Mouse (Mus musculus) E14TG2a.4 (cell line): Measurements from ENCODE around the gene Amer1.
A peak's percentile ranks its signal among the peaks of the same experiment; 100 is the strongest.

Experiments
- H3K27me3 ChIP-seq: 2 replicates; pipeline ENCODE4 v1.6.1; 2014; ENCODE audit warnings: low read length, control low read depth; ENCODE audit not compliant: insufficient read depth
- H3K36me3 ChIP-seq: 2 replicates; pipeline ENCODE4 v1.6.1; 2014; ENCODE audit warnings: low read length, control low read depth; ENCODE audit not compliant: insufficient read depth
- H3K4me1 ChIP-seq: replicated peaks from 2 replicates; pipeline ENCODE4 v1.6.1; 2014; ENCODE audit warnings: low read depth, low read length, control low read depth
- H3K4me3 ChIP-seq: replicated peaks from 2 replicates; pipeline ENCODE4 v1.5.1; 2014; ENCODE audit warnings: mild to moderate bottlenecking, low read length
- H3K9me3 ChIP-seq: 2 replicates; pipeline ENCODE4 v1.6.1; 2014; ENCODE audit warnings: low read length, control low read depth
- CTCF ChIP-seq: conservative IDR thresholded peaks from 2 replicates; pipeline ENCODE4 v1.5.1; 2014; ENCODE audit warnings: low read length
- NANOG ChIP-seq: IDR thresholded peaks from 2 replicates; pipeline ENCODE4 v1.6.1; 2014; ENCODE audit warnings: borderline replicate concordance, low read length, mixed read lengths
- POU5F1 ChIP-seq: IDR thresholded peaks from 2 replicates; pipeline ENCODE4 v1.6.1; 2014; ENCODE audit warnings: low read length, borderline replicate concordance

Amer1 gene

DNA sequence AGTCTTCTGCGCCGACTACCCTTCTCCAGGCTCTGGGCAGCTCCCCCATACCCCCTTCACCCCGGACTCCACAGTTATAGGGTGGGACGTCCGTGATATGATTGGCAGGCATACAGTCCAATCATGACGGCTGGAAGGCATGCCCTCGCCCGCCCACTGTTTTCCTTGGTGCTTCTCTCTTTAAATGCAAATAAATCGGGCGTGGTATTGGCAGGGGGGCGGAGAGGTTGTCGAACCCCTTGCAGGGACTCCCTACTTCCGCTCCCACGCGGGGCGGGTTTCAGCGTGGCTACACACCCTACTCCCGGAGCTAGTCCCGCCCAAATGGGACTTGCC is at the start of gene Amer1:
TSS of gene Amer1 (minus strand) at position 97 of the 336 bp plus-strand sequence.
- Histone ChIP-seq H3K9me3 (no peaks in the 10 kb centered on the region), H3K4me3 (peak within 1 kb of the TSS; percentile 82), H3K36me3 (no peaks in the 10 kb centered on the region), H3K27me3 (no peaks in the 10 kb centered on the region), H3K4me1 (peaks cover 20% of the 10 kb centered on the region; the same call in 1 of the 2 replicates)
- TF ChIP-seq NANOG (no peak), POU5F1 (no peak), CTCF (no peak)

DNA sequence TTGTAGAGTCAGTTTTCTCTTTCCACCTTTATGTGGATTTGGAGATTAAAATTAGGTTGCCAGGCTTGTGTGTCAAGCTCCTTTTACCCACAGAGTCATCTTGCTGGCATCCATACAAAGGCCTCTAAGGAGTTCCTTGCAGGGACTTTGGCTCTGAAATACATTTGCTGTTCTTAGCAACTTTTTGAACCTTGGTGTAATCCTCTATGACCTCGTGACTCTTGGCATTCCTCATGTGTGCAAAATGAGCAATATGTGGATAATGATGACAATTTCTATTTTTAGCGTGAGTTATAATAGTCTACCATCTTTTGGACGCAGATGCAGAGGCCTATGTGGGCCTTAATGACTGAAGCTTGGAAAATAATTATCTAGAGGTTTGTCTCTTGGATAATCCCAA is 12.5 kb upstream of the Amer1 start:
- Histone ChIP-seq H3K36me3 (no peaks in the 10 kb centered on the region), H3K4me3 (no peak overlapping the region), H3K4me1 (no peaks in the 10 kb centered on the region), H3K9me3 (no peaks in the 10 kb centered on the region), H3K27me3 (no peaks in the 10 kb centered on the region)
- TF ChIP-seq CTCF (no peak), NANOG (no peak), POU5F1 (no peak)

DNA sequence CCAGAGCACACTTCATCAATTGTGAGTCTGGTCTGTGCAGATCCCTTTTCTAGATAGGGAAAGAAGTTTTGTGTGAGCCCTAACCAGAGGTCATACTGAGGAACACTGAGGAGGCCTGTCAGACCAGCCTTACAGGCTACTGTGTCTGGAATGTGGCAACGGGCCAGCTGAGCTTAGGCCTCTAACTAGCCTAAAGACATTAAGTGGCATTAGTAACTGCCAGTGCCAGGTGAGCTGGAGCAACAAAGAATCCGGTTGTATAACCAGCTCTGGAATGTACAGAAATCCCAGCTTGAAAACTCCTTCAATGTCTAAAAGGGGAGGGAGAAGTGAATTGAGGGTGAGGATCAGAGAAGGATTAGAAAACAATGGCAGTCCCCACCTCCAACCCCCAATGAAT is 1.2 kb upstream of the Amer1 start:
- H3K9me3 ChIP-seq, result no peaks in the 10 kb centered on the region
- peaks cover 20% of the 10 kb centered on the region; the same call in 1 of the 2 replicates for H3K4me1 ChIP-seq
- H3K27me3 ChIP-seq, result no peaks in the 10 kb centered on the region
- no peak overlapping the region for H3K4me3 ChIP-seq
- H3K36me3 ChIP-seq, result no peaks in the 10 kb centered on the region
- no peak for TF ChIP-seq NANOG
- TF ChIP-seq CTCF, result no peak
- no peak for TF ChIP-seq POU5F1

DNA sequence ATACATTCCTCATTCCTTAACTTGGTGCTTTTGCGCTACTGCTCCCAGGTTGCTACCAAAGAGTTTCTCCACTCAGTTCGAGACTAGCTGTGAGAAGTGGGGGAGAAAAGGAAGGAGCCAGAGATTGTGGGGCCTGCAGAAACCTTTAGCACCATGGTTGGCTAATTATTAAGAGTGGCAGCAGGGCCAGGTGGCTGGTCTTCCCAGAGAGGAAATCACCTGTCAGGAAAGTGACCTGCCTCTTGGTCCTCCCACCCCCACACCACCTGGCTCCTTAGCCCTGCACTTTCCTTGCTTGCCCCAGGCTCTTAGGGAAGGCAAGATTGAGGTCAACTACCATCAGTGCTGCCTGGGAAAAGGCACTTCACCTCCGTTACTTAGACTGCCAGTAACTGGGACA is 469 bp upstream of the Amer1 start:
- H3K27me3 ChIP-seq, result no peaks in the 10 kb centered on the region
- H3K4me1 ChIP-seq, result peaks cover 20% of the 10 kb centered on the region; the same call in 1 of the 2 replicates
- H3K4me3 ChIP-seq, result peak overlapping the region; percentile 82
- no peak for TF ChIP-seq POU5F1
- no peak for TF ChIP-seq CTCF
- TF ChIP-seq NANOG, result no peak
- H3K36me3 ChIP-seq, result no peaks in the 10 kb centered on the region
- no peaks in the 10 kb centered on the region for H3K9me3 ChIP-seq

DNA sequence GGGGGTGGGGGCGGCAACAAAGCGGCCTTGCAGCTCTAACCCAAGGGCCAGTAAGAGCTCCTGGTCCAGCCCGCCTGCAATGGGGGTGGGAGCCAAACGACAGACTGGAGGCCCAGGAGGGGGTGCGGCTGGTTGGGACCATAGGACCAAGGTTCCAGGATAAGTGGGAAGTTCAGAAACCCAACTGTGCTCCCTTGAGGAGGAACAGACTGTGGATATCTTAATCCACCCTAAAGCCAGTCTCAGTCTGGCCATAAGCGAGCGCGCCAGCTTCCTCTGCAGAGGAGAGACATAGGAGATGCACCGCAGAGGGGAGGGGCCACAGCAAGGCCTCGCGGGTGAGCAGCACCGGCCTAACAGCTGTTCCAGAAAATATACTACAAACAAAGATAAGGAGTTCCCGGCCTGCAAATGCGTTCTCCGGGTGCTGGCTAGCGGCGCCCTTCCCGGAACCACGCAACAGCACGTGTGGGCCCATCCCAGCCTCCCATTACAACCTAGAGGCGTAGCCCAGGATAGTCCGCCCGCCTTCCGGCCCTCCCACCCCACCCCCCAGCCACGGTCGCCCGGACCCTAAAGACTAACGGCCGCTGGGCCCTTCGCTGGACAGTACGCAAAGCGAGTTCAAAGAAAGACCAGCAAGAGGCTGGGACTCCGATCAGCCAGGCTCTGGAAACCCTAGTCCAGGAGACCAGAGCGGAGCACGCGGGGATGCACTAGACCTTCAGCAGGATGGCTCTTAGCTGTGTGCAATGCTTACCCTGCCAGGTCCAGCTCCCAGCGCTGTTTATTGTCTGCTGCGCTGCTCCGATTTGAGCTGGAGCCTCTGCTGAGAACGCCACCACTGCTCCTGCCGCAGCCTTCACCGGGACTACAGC is 535 bp downstream of the Amer1 start:
- peaks cover 20% of the 10 kb centered on the region; the same call in 1 of the 2 replicates for H3K4me1 ChIP-seq
- no peaks in the 10 kb centered on the region for H3K36me3 ChIP-seq
- H3K9me3 ChIP-seq, result no peaks in the 10 kb centered on the region
- H3K27me3 ChIP-seq, result no peaks in the 10 kb centered on the region
- no peak for TF ChIP-seq POU5F1
- no peak for TF ChIP-seq CTCF
- TF ChIP-seq NANOG, result no peak
- peak overlapping the region; percentile 82 for H3K4me3 ChIP-seq

DNA sequence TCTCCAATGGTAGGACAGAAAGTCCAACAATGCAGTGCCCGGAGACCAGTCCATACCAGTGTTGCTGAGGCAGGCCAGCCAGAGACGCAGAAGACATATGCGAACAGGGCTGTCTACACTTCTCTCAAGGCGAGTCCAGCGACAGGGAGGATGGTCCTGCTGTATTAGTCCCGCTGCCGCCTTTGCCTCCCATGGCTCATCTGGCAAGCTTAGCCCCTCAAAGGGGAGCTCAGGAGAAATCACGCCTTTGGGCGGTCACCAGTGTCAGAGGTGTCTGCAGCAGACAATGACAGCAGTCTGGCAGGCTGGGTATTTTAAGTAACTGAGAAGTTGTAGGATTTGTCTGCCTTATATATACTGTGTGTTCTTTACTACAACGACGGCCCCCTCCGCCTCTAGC is 1.3 kb downstream of the Amer1 start:
- Histone ChIP-seq H3K27me3 (no peaks in the 10 kb centered on the region), H3K9me3 (no peaks in the 10 kb centered on the region), H3K4me1 (peaks cover 20% of the 10 kb centered on the region; the same call in 1 of the 2 replicates), H3K36me3 (no peaks in the 10 kb centered on the region), H3K4me3 (peak overlapping the region; percentile 82)
- TF ChIP-seq POU5F1 (no peak), CTCF (no peak), NANOG (no peak)

DNA sequence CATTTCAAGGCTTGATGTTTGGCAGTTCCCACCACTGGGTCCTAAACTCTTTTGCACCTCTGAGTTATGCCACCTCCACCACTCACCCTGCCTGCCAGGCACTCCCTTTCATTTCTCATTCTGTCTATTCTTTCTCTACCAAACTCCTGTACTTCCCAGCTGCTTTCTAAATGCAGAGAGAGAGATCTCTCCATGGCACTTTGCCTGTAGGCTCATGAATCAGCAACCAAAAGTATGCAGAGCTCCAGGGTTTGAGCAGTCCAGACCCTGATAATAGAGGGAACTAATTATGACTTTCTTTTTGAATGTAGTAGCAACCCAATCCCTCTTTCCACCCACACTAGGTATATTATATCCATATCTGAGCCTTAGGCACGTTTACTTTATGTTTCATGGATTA is 2.4 kb downstream of the Amer1 start:
- H3K9me3 ChIP-seq, result no peaks in the 10 kb centered on the region
- H3K36me3 ChIP-seq, result no peaks in the 10 kb centered on the region
- no peak overlapping the region for H3K4me3 ChIP-seq
- H3K4me1 ChIP-seq, result peaks cover 20% of the 10 kb centered on the region; the same call in 1 of the 2 replicates
- H3K27me3 ChIP-seq, result no peaks in the 10 kb centered on the region
- TF ChIP-seq CTCF, result no peak
- TF ChIP-seq POU5F1, result no peak
- TF ChIP-seq NANOG, result no peak

DNA sequence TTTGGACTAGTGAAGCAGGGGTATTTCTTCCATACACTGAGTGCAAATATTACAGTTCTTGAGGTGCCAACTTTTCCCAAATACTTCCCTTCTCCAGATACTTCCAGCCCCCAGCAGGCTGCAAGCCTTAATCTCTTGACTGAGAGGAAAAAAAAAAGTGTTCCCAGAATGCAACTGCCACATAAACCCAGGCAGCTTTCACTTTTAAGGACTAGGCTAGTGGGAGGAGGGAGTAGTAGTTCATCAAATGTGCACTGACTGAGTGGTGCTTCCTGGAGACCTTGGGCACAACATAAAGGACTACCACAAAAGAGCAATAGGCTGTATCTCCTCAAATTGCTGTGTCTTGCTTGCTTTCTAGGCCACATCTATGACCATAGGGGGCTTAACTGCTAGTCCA is 3.4 kb downstream of the Amer1 start:
- TF ChIP-seq CTCF, result no peak
- no peak for TF ChIP-seq NANOG
- TF ChIP-seq POU5F1, result no peak
- Histone ChIP-seq H3K9me3 (no peaks in the 10 kb centered on the region), H3K27me3 (no peaks in the 10 kb centered on the region), H3K36me3 (no peaks in the 10 kb centered on the region), H3K4me1 (peaks cover 20% of the 10 kb centered on the region; the same call in 1 of the 2 replicates), H3K4me3 (no peak overlapping the region)

DNA sequence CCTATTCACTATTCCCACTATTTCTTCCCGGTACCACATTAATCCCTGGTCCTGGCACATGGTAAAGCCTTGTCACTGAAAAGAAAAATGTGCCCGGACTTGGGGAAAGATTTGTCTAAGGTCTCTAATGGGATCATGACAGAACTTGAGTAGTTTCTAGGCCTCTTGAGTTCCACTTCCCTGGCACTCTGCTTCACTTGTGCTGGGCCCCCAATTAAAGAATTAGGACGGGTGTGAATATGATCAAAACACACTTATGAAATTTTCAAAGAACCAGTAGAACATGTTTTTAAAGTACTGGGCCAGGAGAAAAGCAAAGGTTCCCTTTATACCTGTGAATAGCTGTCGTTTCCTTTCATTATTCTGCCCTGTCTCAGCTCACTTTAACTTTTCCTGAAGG is 6.2 kb downstream of the Amer1 start:
- H3K4me3 ChIP-seq, result no peak overlapping the region
- no peak for TF ChIP-seq POU5F1
- no peak for TF ChIP-seq NANOG
- TF ChIP-seq CTCF, result no peak
- no peaks in the 10 kb centered on the region for H3K36me3 ChIP-seq
- H3K4me1 ChIP-seq, result peaks cover 12% of the 10 kb centered on the region; the same call in 1 of the 2 replicates
- H3K27me3 ChIP-seq, result no peaks in the 10 kb centered on the region
- H3K9me3 ChIP-seq, result no peaks in the 10 kb centered on the region
